ENCODE assay signal across 10 mouse cellular contexts in the genomic region with DNA sequence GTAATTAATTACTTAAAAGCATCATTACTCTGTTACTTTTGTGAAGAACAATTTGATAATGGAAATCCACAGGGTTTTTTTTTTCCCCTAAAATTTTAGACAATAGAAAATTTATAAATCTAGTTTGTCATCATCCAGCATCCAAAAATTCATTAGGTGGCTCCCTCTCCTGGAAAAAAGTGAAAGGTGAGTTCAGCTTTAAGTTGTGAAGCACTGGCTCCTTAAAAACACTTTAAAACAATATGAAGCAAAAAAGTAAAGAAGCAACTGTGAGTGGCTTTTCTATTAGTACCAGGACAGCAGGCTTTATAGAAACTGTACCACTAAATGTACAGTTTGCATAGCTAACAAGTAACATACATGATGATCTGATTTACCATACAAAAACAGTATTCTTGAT. TPM values are rescaled to one million over a fixed set of nuclear protein-coding genes. Genes with fewer than 3 reads are reported as not detected.
DNase-seq lines count a peak whose midpoint lies in the region; ATAC-seq and TF ChIP-seq lines count a peak whose summit lies in the region.
"Had no signal": no experiment of that assay in that cellular context is flagged by ENCODE, and none has a peak within 500 bp of the region (broad histone marks: within the 10 kb centered on the region; RNA-seq: fewer than 3 reads in every experiment).

No protein-coding gene starts in this region.

- H3K27ac ChIP-seq in left cerebral cortex, adult 2 months = peak overlapping the region; percentile 2; the same call in 1 of the 2 replicates
- H3K27ac ChIP-seq in forebrain, postnatal 0 days (ENCODE audit: low read depth, low read length) = no peak overlapping the region
- H3K27ac ChIP-seq in midbrain, embryonic 15.5 days = no peak overlapping the region

- no peaks in the 10 kb centered on the region for H3K9me3 ChIP-seq in forebrain, postnatal 0 days (ENCODE audit: low read length)
- no peaks in the 10 kb centered on the region for H3K9me3 ChIP-seq in midbrain, embryonic 15.5 days
- H3K9me3 ChIP-seq: megakaryocyte, embryonic 14.5 days had no signal

- peak; percentile 55 for TF ChIP-seq CTCF in left cerebral cortex, adult 2 months (IDR thresholded peaks at IDR 0.05)
- peak; percentile 45 for TF ChIP-seq CTCF in forebrain, postnatal 0 days (IDR thresholded peaks at IDR 0.05; ENCODE audit: low read depth)

- peak overlapping the region; percentile 78 for H3K4me2 ChIP-seq in forebrain, postnatal 0 days (ENCODE audit: low read depth)
- peak overlapping the region; percentile 77 for H3K4me2 ChIP-seq in midbrain, embryonic 15.5 days

- H3K27me3 ChIP-seq in forebrain, postnatal 0 days (ENCODE audit: insufficient read depth, low read length) = no peaks in the 10 kb centered on the region
- no peaks in the 10 kb centered on the region for H3K27me3 ChIP-seq in midbrain, embryonic 15.5 days (replicated peaks)
- H3K27me3 ChIP-seq: CH12.LX; megakaryocyte, embryonic 14.5 days had no signal

- no peaks in the 10 kb centered on the region for H3K36me3 ChIP-seq in forebrain, postnatal 0 days (ENCODE audit: insufficient read depth)
- no peaks in the 10 kb centered on the region for H3K36me3 ChIP-seq in midbrain, embryonic 15.5 days (replicated peaks)

- DNase-seq in cerebellum, postnatal 10 days = peak; percentile 52 to 70
- no peak for DNase-seq in cerebellum, adult 11 months
- no peak for DNase-seq in left cerebral cortex, adult 2 months (ENCODE audit: extremely low spot score in 1 of 2, low spot score in 2 of 2)
- no peak for DNase-seq in left cerebral cortex, postnatal 36 days (ENCODE audit: low spot score in 2 of 2)
- DNase-seq in forebrain, postnatal 0 days = peak; percentile 61
- DNase-seq in layer of hippocampus, postnatal 36 days = no peak

- no peak overlapping the region for H3K9ac ChIP-seq in forebrain, postnatal 0 days
- no peak overlapping the region for H3K9ac ChIP-seq in midbrain, embryonic 15.5 days

- peak overlapping the region; percentile 74; the same call in 1 of the 2 replicates for H3K4me3 ChIP-seq in left cerebral cortex, adult 2 months
- H3K4me3 ChIP-seq in forebrain, postnatal 0 days (ENCODE audit: low read depth, low read length) = peak overlapping the region; percentile 85
- H3K4me3 ChIP-seq in midbrain, embryonic 15.5 days = peak overlapping the region; percentile 68

- no peak for ATAC-seq in forebrain, postnatal 0 days
- no peak for ATAC-seq in midbrain, embryonic 15.5 days (replicated peaks)
- no peak for ATAC-seq in megakaryocyte progenitor cell, adult 5-6 weeks (replicated peaks; ENCODE audit: poor library complexity)

- 0 out of 2 replicates have a peak, but pooled peaks cover 8% of the 10 kb centered on the region for H3K4me1 ChIP-seq in forebrain, postnatal 0 days (ENCODE audit: insufficient read depth)
- peaks cover 32% of the 10 kb centered on the region for H3K4me1 ChIP-seq in midbrain, embryonic 15.5 days

- intact Hi-C loops in left cerebral cortex, adult 2 months (cut with DNase I) = loop anchor here (5.0 to 10.0 kb wide), 9 partner anchors 133 to 1632 kb away; a partner anchor contains a TSS
- intact Hi-C loops in left cerebral cortex, postnatal 36 days (cut with DNase I) = loop anchor here (5.0 to 10.0 kb wide), 5 partner anchors 73 to 1912 kb away; no protein-coding TSS in a partner anchor

RNA-seq across cellular contexts. Expression of a gene that starts 3.1 kb away (rescaled TPM):
- 10 to 100 TPM; 32.8 to 40.1 TPM for total RNA-seq in left cerebral cortex, adult 2 months (2021)
- total RNA-seq in left cerebral cortex, postnatal 36 days (2021) = 10 to 100 TPM; 37.9 to 43.3 TPM
- 30.3 and 37.7 TPM in 2 replicates for total RNA-seq in forebrain, postnatal 0 days (2014; rRNA removed)
- 7.3 TPM in 2 replicates for polyA plus RNA-seq in forebrain, postnatal 0 days (2015; fragmentation: Nextera tagmentation; extraction: Ambion mirVana)
- polyA plus RNA-seq in midbrain, embryonic 15.5 days (2015; fragmentation: Nextera tagmentation; extraction: Ambion mirVana) = 13.6 and 14.1 TPM in 2 replicates
- 10 to 100 TPM; 18.9 to 19.0 TPM for total RNA-seq in layer of hippocampus, postnatal 36 days (2021)
- 24.0 and 24.6 TPM in 2 replicates for total RNA-seq in megakaryocyte progenitor cell, adult 5-6 weeks (2015)
- 19.4 and 21.0 TPM in 2 replicates for total RNA-seq in megakaryocyte progenitor cell, adult 5-6 weeks (2017)
- total RNA-seq: CH12.LX had no signal

Comparison
In these comparisons a context has a peak if more than half of its experiments do, and no peak if none do; other contexts are left out.
1. DNase-seq: peak in cerebellum, postnatal 10 days (2 of 2) and forebrain, postnatal 0 days (single experiment); none in cerebellum, adult 11 months (single experiment), left cerebral cortex, adult 2 months (0 of 2), left cerebral cortex, postnatal 36 days (0 of 2) and layer of hippocampus, postnatal 36 days (0 of 2).
2. Peak in every context shown above with its lines, with median percentiles within 50 percentile points of each other: H3K4me3 ChIP-seq.